Mouse (Mus musculus) heart, postnatal 0 days (tissue): ENCODE data around the gene Rbbp7.

ENCODE experiments used
- CTCF ChIP-seq: IDR thresholded peaks from 2 replicates; pipeline ENCODE4 v1.5.1; 2016; ENCODE audit warnings: antibody characterized with exemption, control low read depth, low read depth
- EP300 ChIP-seq: IDR thresholded peaks from 2 replicates; pipeline ENCODE4 v1.6.1; 2016; ENCODE audit warnings: antibody characterized with exemption, low read depth

- TF ChIP-seq CTCF (no peak), EP300 (no peak)
These were observed 10.5 kb downstream of the Rbbp7 start for GRCm38 (mm10) chrX:162770726-162771125.
